Mouse (Mus musculus) spleen, embryonic (tissue): ENCODE data around the gene Zfp941.

Experiments
- CTCF ChIA-PET: fragments of 350-600 bp; sonication (Branson Sonifier 250); formaldehyde crosslinking; loops from one replicate; lab custom pipeline; 2022; lab: Charles Lee

The Zfp941 gene

GRCm38 (mm10) chr7:140821653-140822329 lies at the start of gene Zfp941:
Gene Zfp941, minus strand, starts transcription at chr7:140822178.
- CTCF ChIA-PET = interaction anchor here (0.6 kb wide), 2 partner anchors 20 to 814 kb away, joined by 4 to 5 read pairs; no protein-coding TSS in a partner anchor

GRCm38 (mm10) chr7:140864761-140865160 lies 42.8 kb upstream of the Zfp941 start:
- CTCF ChIA-PET = no interaction called here

GRCm38 (mm10) chr7:140860728-140861127 lies 38.8 kb upstream of the Zfp941 start:
- CTCF ChIA-PET = no interaction called here

GRCm38 (mm10) chr7:140859997-140860396 lies 38.0 kb upstream of the Zfp941 start:
- CTCF ChIA-PET = no interaction called here

GRCm38 (mm10) chr7:140858746-140859145 lies 36.8 kb upstream of the Zfp941 start:
- CTCF ChIA-PET = interaction anchor here (0.6 kb wide), 1 partner anchor 14 kb away, joined by 3 read pairs; no protein-coding TSS in a partner anchor

- CTCF ChIA-PET = no interaction called here
Observed at GRCm38 (mm10) chr7:140857550-140858505, 35.9 kb upstream of the Zfp941 start, which contains the start of gene Bet1l. Gene Bet1l, minus strand, starts transcription at chr7:140857577.

GRCm38 (mm10) chr7:140856785-140857549 lies 35.0 kb upstream of the Zfp941 start, which contains the start of gene Ric8a:
Gene Ric8a, plus strand, starts transcription at chr7:140856957.
- CTCF ChIA-PET = no interaction called here

GRCm38 (mm10) chr7:140855860-140856784 lies 34.1 kb upstream of the Zfp941 start, which contains the start of gene Gm45785:
Gene Gm45785, minus strand, starts transcription at chr7:140856331.
- CTCF ChIA-PET = no interaction called here

- CTCF ChIA-PET = no interaction called here
Observed at GRCm38 (mm10) chr7:140855181-140855580, 33.2 kb upstream of the Zfp941 start.

- CTCF ChIA-PET = no interaction called here
Observed at GRCm38 (mm10) chr7:140854483-140854882, 32.5 kb upstream of the Zfp941 start.

GRCm38 (mm10) chr7:140853386-140853785 lies 31.4 kb upstream of the Zfp941 start:
- CTCF ChIA-PET = no interaction called here

GRCm38 (mm10) chr7:140851916-140852315 lies 29.9 kb upstream of the Zfp941 start:
- CTCF ChIA-PET = no interaction called here

- CTCF ChIA-PET = interaction anchor here (2.1 kb wide), 1 partner anchor 200 kb away, joined by 8 read pairs; no protein-coding TSS in a partner anchor
Observed at GRCm38 (mm10) chr7:140848591-140848990, 26.6 kb upstream of the Zfp941 start.

- CTCF ChIA-PET = interaction anchor here (1.6 to 2.1 kb wide), 2 partner anchors 55 to 200 kb away, joined by 7 to 8 read pairs; no protein-coding TSS in a partner anchor
Observed at GRCm38 (mm10) chr7:140847755-140848580, 26.0 kb upstream of the Zfp941 start, which contains the start of gene Odf3. Gene Odf3, plus strand, starts transcription at chr7:140847805.

- CTCF ChIA-PET = interaction anchor here (1.6 to 2.1 kb wide), 2 partner anchors 56 to 202 kb away, joined by 7 to 8 read pairs; no protein-coding TSS in a partner anchor
Observed at GRCm38 (mm10) chr7:140846676-140847075, 24.7 kb upstream of the Zfp941 start.

- CTCF ChIA-PET = interaction anchor here (1.4 kb wide), 2 partner anchors 57 to 60 kb away, joined by 5 to 6 read pairs; no protein-coding TSS in a partner anchor
Observed at GRCm38 (mm10) chr7:140845683-140846082, 23.7 kb upstream of the Zfp941 start.

GRCm38 (mm10) chr7:140844905-140845665 lies 23.1 kb upstream of the Zfp941 start, which contains the start of gene Scgb1c1:
Gene Scgb1c1, plus strand, starts transcription at chr7:140845547.
- CTCF ChIA-PET = interaction anchor here (0.6 to 1.4 kb wide), 4 partner anchors 14 to 61 kb away, joined by 3 to 10 read pairs (median 6); no protein-coding TSS in a partner anchor

- CTCF ChIA-PET = no interaction called here
Observed at GRCm38 (mm10) chr7:140843806-140844205, 21.8 kb upstream of the Zfp941 start.
